Mouse (Mus musculus) naive thymus-derived CD4-positive, alpha-beta T cell, adult 5 months (primary cell): ENCODE results near the gene Stpg4. TPM values are rescaled to one million over a fixed set of nuclear protein-coding genes. Genes with fewer than 3 reads are reported as not detected.

ENCODE experiments used
- polyA plus RNA-seq: library from polyadenylated mRNA; unstranded; fragments of 100-300 nt; shearing (Covaris generic); gene quantifications from one replicate; pipeline ENCODE4 v1.2.1, GENCODE M21; 2017

The Stpg4 gene
- not detected for polyA plus RNA-seq

GRCm38 (mm10) chr17:87427511-87427910, at the start of gene Stpg4:
Gene Stpg4 (minus strand): TSS chr17:87427741.

GRCm38 (mm10) chr17:87446767-87447611, 19.4 kb upstream of the Stpg4 start, which contains the start of gene Calm2:
Gene Calm2 (minus strand): TSS chr17:87446935.

Other genes with a start within 250 kb of the Stpg4 start
- gene Mcfd2, start 161.8 kb downstream of the Stpg4 start, polyA plus RNA-seq = 23.3 TPM
- gene Ttc7, start 144.9 kb downstream of the Stpg4 start, polyA plus RNA-seq = 91.8 TPM
- gene Calm2, start 19.2 kb upstream of the Stpg4 start, polyA plus RNA-seq = 514 TPM
- 4.0 TPM for gene Epcam, start 208.2 kb upstream of the Stpg4 start, polyA plus RNA-seq
- gene Msh2, start 244.6 kb upstream of the Stpg4 start, polyA plus RNA-seq = 66.6 TPM